Mouse (Mus musculus): ENCODE results near the gene Notch2. TPM values are rescaled to one million over a fixed set of nuclear protein-coding genes. Genes with fewer than 3 reads are reported as not detected.

The Notch2 gene
- polyA plus RNA-seq, 1 experiment from 2014 or later: 29.6 TPM

GRCm38 (mm10) chr3:98061661-98062330 lies 48.5 kb downstream of the Notch2 start:
- H3K27me3 ChIP-seq (ENCODE audit: low read depth, poor library complexity, severe bottlenecking): no peaks in the 10 kb centered on the region
- peaks cover 94% of the 10 kb centered on the region for H3K4me1 ChIP-seq
- peak overlapping the region; percentile 91 for H3K27ac ChIP-seq
- H3K4me3 ChIP-seq: no peak overlapping the region
- WGBS: 48% methylated on average over 13 of the region's 13 CpGs
- H3K9me3 ChIP-seq (replicated peaks): no peaks in the 10 kb centered on the region
- DNase-seq (ENCODE audit: low spot score): no peak
- peaks cover 6% of the 10 kb centered on the region; the same call in 1 of the 2 replicates for H3K36me3 ChIP-seq

GRCm38 (mm10) chr3:98062591-98063185 lies 49.4 kb downstream of the Notch2 start:
- peaks cover 7% of the 10 kb centered on the region; the same call in 1 of the 2 replicates for H3K36me3 ChIP-seq
- H3K9me3 ChIP-seq (replicated peaks): no peaks in the 10 kb centered on the region
- H3K4me3 ChIP-seq: peak overlapping the region; percentile 5; the same call in 1 of the 2 replicates
- H3K27ac ChIP-seq: peak overlapping the region; percentile 91
- WGBS: 66% methylated on average over 1 of the region's 1 CpGs
- peaks cover 88% of the 10 kb centered on the region for H3K4me1 ChIP-seq
- DNase-seq (ENCODE audit: low spot score): no peak
- H3K27me3 ChIP-seq (ENCODE audit: low read depth, poor library complexity, severe bottlenecking): no peaks in the 10 kb centered on the region

- 20% methylated on average over 8 of the region's 8 CpGs for WGBS
- peak; percentile 77 for DNase-seq (ENCODE audit: low spot score)
Observed at GRCm38 (mm10) chr3:98063186-98063771, 50.0 kb downstream of the Notch2 start.

GRCm38 (mm10) chr3:98063833-98064232 lies 50.5 kb downstream of the Notch2 start:
- H3K36me3 ChIP-seq: peaks cover 7% of the 10 kb centered on the region; the same call in 1 of the 2 replicates
- DNase-seq (ENCODE audit: low spot score): peak; percentile 48
- H3K27me3 ChIP-seq (ENCODE audit: low read depth, poor library complexity, severe bottlenecking): 0 out of 2 replicates have a peak, but pooled peaks cover 3% of the 10 kb centered on the region
- 32% methylated on average over 9 of the region's 9 CpGs for WGBS
- no peak overlapping the region; the same call in 1 of the 2 replicates for H3K4me3 ChIP-seq
- no peaks in the 10 kb centered on the region for H3K9me3 ChIP-seq (replicated peaks)
- H3K27ac ChIP-seq: peak overlapping the region; percentile 91
- H3K4me1 ChIP-seq: peaks cover 82% of the 10 kb centered on the region

More at GRCm38 (mm10) chr3:98063186-98063771, 50.0 kb downstream of the Notch2 start:
- Histone ChIP-seq H3K9me3 (replicated peaks) (no peaks in the 10 kb centered on the region), H3K27ac (peak overlapping the region; percentile 91), H3K4me1 (peaks cover 88% of the 10 kb centered on the region), H3K36me3 (peaks cover 7% of the 10 kb centered on the region; the same call in 1 of the 2 replicates), H3K4me3 (peak overlapping the region; percentile 5; the same call in 1 of the 2 replicates), H3K27me3 (ENCODE audit: low read depth, poor library complexity, severe bottlenecking) (0 out of 2 replicates have a peak, but pooled peaks cover 3% of the 10 kb centered on the region)

- Histone ChIP-seq H3K36me3 (peaks cover 7% of the 10 kb centered on the region; the same call in 1 of the 2 replicates), H3K27ac (peak overlapping the region; percentile 91), H3K9me3 (replicated peaks) (no peaks in the 10 kb centered on the region), H3K27me3 (ENCODE audit: low read depth, poor library complexity, severe bottlenecking) (0 out of 2 replicates have a peak, but pooled peaks cover 3% of the 10 kb centered on the region), H3K4me1 (peaks cover 82% of the 10 kb centered on the region), H3K4me3 (no peak overlapping the region)
- DNase-seq (ENCODE audit: low spot score): no peak
- 92% methylated on average over 8 of the region's 8 CpGs for WGBS
Observed at GRCm38 (mm10) chr3:98065004-98065403, 51.7 kb downstream of the Notch2 start.

- WGBS: 88% methylated on average over 3 of the region's 3 CpGs
- no peak for DNase-seq (ENCODE audit: low spot score)
- 0 out of 2 replicates have a peak, but pooled peaks cover 3% of the 10 kb centered on the region for H3K27me3 ChIP-seq (ENCODE audit: low read depth, poor library complexity, severe bottlenecking)
- H3K4me3 ChIP-seq: no peak overlapping the region
- no peaks in the 10 kb centered on the region for H3K9me3 ChIP-seq (replicated peaks)
- H3K36me3 ChIP-seq: peaks cover 20% of the 10 kb centered on the region
- H3K4me1 ChIP-seq: peaks cover 77% of the 10 kb centered on the region
- H3K27ac ChIP-seq: peak overlapping the region; percentile 72; the same call in 1 of the 2 replicates
Observed at GRCm38 (mm10) chr3:98066434-98066833, 53.1 kb downstream of the Notch2 start.

GRCm38 (mm10) chr3:98067413-98067812 lies 54.1 kb downstream of the Notch2 start:
- Histone ChIP-seq H3K4me1 (peaks cover 72% of the 10 kb centered on the region), H3K4me3 (no peak overlapping the region), H3K27ac (no peak overlapping the region; the same call in 1 of the 2 replicates), H3K36me3 (peaks cover 30% of the 10 kb centered on the region), H3K9me3 (replicated peaks) (no peaks in the 10 kb centered on the region), H3K27me3 (ENCODE audit: low read depth, poor library complexity, severe bottlenecking) (0 out of 2 replicates have a peak, but pooled peaks cover 5% of the 10 kb centered on the region)
- DNase-seq (ENCODE audit: low spot score): no peak
- 90% methylated on average over 3 of the region's 3 CpGs for WGBS

- Histone ChIP-seq H3K4me1 (peaks cover 72% of the 10 kb centered on the region), H3K9me3 (replicated peaks) (no peaks in the 10 kb centered on the region), H3K27ac (peak overlapping the region; percentile 54; the same call in 1 of the 2 replicates), H3K27me3 (ENCODE audit: low read depth, poor library complexity, severe bottlenecking) (0 out of 2 replicates have a peak, but pooled peaks cover 9% of the 10 kb centered on the region), H3K36me3 (peaks cover 35% of the 10 kb centered on the region), H3K4me3 (no peak overlapping the region)
- no peak for DNase-seq (ENCODE audit: low spot score)
- WGBS: 91% methylated on average over 12 of the region's 12 CpGs
Observed at GRCm38 (mm10) chr3:98067852-98068491, 54.6 kb downstream of the Notch2 start.

- Histone ChIP-seq H3K4me1 (peaks cover 67% of the 10 kb centered on the region), H3K36me3 (peaks cover 47% of the 10 kb centered on the region), H3K27ac (peak overlapping the region; percentile 59)
Observed at GRCm38 (mm10) chr3:98069161-98069560, 55.8 kb downstream of the Notch2 start.

GRCm38 (mm10) chr3:98069856-98070255 lies 56.5 kb downstream of the Notch2 start:
- Histone ChIP-seq H3K4me1 (peaks cover 65% of the 10 kb centered on the region), H3K4me3 (no peak overlapping the region), H3K36me3 (peaks cover 52% of the 10 kb centered on the region), H3K9me3 (replicated peaks) (no peaks in the 10 kb centered on the region), H3K27ac (no peak overlapping the region), H3K27me3 (ENCODE audit: low read depth, poor library complexity, severe bottlenecking) (0 out of 2 replicates have a peak, but pooled peaks cover 9% of the 10 kb centered on the region)
- 86% methylated on average over 3 of the region's 3 CpGs for WGBS
- DNase-seq (ENCODE audit: low spot score): no peak

More at GRCm38 (mm10) chr3:98069161-98069560, 55.8 kb downstream of the Notch2 start:
- H3K27me3 ChIP-seq (ENCODE audit: low read depth, poor library complexity, severe bottlenecking): 0 out of 2 replicates have a peak, but pooled peaks cover 9% of the 10 kb centered on the region
- no peaks in the 10 kb centered on the region for H3K9me3 ChIP-seq (replicated peaks)
- DNase-seq (ENCODE audit: low spot score): no peak
- H3K4me3 ChIP-seq: no peak overlapping the region
- 79% methylated on average over 7 of the region's 7 CpGs for WGBS

- DNase-seq (ENCODE audit: low spot score): no peak
- 92% methylated on average over 8 of the region's 8 CpGs for WGBS
- peak overlapping the region; percentile 57; the same call in 1 of the 2 replicates for H3K27ac ChIP-seq
- no peaks in the 10 kb centered on the region for H3K9me3 ChIP-seq (replicated peaks)
- peaks cover 55% of the 10 kb centered on the region for H3K4me1 ChIP-seq
- H3K4me3 ChIP-seq: no peak overlapping the region
- H3K27me3 ChIP-seq (ENCODE audit: low read depth, poor library complexity, severe bottlenecking): 0 out of 2 replicates have a peak, but pooled peaks cover 9% of the 10 kb centered on the region
- H3K36me3 ChIP-seq: peaks cover 66% of the 10 kb centered on the region
Observed at GRCm38 (mm10) chr3:98072570-98072969, 59.2 kb downstream of the Notch2 start.

- H3K36me3 ChIP-seq: peaks cover 76% of the 10 kb centered on the region
- peaks cover 48% of the 10 kb centered on the region for H3K4me1 ChIP-seq
- DNase-seq (ENCODE audit: low spot score): no peak
- peak overlapping the region; percentile 57; the same call in 1 of the 2 replicates for H3K27ac ChIP-seq
- H3K9me3 ChIP-seq (replicated peaks): no peaks in the 10 kb centered on the region
- no peak overlapping the region for H3K4me3 ChIP-seq
- WGBS: 91% methylated on average over 4 of the region's 4 CpGs
- 0 out of 2 replicates have a peak, but pooled peaks cover 6% of the 10 kb centered on the region for H3K27me3 ChIP-seq (ENCODE audit: low read depth, poor library complexity, severe bottlenecking)
Observed at GRCm38 (mm10) chr3:98073545-98073944, 60.2 kb downstream of the Notch2 start.

All from limb, embryonic 10.5 days (tissue).